Mouse (Mus musculus): ENCODE measurements around the gene Phldb1.

- TF ChIP-seq POLR2A (IDR thresholded peaks at IDR 0.05; ENCODE audit: control insufficient read depth, low read depth, low read length) (no peak), CTCF (IDR thresholded peaks at IDR 0.05; ENCODE audit: control insufficient read depth, insufficient read depth, insufficient replicate concordance, low read depth, low read length) (no peak)
These were observed 62.0 kb downstream of the Phldb1 start, which contains the start of gene Treh for GRCm38 (mm10) chr9:44673005-44673404.

Data from testis, adult 2 months (tissue).